Mouse (Mus musculus): ENCODE results near the gene Cs.

The Cs gene

DNA sequence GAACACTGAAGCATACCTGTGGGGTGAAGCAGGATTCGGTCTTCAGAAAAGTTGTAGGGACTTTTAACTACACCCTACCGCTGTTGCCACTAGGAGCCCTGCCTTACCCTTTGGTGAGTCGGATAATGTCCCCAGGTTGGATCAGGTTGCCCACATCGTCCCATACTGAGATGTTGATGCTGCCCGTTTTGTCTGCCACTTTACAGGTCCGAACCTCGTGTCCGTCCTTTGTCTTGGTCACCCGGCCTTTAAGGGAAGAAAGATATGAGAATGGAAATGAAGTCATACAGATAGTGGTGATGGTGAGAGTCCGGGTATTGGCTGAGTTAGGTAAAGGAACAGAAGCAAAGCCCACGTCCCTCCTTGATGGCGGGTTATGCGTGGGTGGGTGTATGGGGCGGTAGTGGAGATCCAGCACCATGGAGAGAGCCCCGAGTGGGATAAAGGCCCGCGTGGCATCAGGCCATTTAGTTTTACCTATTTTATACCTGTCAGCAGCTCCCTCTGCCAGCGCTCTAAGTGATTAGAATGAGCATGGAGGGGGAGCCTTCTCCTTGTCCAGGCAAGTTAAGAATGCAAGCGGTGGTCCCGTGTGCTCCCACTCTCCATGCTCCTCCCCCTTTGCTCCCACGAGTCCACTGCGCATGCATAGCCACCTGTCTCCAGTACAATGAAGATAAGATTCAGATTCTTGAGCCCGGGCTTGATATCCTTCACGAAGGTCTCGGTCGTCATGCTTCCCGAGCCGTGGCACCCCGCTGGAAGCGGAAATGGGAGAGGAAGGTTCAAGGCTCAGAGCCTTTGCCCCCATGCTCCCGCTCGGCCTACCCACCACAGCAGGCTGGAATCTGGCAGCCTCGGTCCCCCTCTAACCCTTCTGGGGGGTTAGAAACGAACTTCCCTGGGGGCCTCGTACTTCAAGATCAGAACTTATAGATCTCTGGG lies 71.3 kb downstream of the Cs start:
- DNase-seq (ENCODE audit: low spot score in 2 of 2), result peak in 1 of 2 experiments; percentile 13

DNA sequence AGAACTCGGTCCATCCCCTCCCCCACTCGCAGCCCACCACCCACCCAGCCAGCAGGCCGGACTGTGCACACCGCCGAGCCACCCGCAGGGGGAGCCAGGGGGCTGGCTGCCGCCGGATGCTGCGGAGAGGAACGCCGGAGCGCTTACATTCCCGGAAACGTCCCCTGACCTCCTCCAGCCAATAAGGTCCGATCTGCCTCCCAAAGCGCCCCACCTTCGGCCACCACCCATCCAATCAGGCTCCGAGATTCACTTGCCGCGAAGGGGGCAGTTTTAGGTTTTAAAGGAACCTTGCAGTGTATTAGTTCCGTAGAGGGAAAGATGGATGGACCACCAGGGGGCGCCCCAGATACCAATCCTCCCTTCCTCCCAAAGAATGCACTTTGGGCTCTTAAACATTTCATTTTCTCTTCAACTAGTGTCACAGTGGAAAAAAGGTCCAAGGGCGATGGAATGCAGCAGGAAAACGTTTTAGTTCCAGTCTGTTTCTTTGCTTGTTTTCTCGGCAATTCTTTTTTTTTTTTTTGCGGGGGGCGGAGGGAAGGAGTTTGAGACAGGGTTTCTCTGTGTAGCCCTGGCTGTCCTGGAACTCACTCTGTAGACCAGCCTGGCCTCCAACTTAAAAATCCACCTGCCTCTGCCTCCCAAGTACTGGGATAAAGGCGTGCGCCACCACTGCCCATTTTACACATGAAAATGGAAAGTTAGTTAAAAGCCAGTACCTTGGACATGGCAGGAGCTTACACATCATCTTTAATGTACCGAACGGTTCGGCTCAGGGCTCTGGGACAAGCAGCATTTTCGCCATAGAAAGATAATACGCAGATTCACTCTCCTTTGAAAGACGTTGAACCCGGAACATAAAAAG lies 72.4 kb downstream of the Cs start:
- peak; percentile 93 to 95 for DNase-seq (ENCODE audit: low spot score in 2 of 2)

GRCm38 (mm10) chr10:128410560-128410845 lies 73.0 kb downstream of the Cs start:
- DNase-seq (ENCODE audit: low spot score in 2 of 2), result no peak

DNA sequence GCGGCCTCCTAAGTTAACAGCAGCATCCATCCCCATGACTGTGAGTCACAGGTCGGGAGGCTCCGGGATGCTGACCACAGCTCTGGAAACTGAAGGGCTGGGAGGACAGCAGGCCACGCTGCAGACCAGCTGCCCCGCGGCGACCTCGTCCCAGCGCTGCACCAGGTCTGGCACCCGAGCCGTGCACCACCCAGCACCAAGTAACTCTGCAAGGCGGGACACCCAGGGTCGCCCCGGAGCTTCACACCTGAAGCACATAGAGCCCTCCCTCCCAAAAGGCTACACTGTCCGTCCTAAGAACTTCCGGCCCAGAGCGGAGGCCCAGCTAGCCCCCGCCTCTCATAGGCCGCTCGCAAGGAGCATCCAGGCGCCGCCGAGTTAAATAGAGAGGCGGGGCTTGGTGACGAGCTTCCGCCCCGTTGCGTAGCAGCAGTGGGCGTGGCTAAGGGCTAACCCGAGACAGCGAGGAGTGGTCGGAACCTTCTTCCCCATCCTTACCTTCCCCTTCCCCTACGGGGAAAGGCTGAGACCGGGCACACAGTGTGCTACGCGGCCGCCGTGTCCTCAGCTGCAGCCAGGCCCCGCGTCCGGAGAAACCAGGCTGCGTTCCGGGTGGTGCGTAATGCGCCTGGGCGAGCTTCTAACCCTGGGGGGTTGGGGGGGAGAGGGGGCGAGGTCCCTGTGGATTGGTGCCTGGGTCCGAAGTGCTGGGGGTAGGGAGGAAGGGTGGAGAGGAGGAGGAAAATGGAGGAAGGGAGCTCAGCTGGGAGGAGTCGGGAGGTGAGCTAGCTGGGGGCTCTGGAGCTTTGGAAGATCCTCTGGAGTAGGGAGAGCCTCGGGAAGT lies 73.9 kb downstream of the Cs start, which contains the start of the genes Nabp2 and Rnf41:
Gene Nabp2, minus strand, starts transcription at position 282 of the 844 bp plus-strand sequence.
Gene Rnf41, plus strand, starts transcription at position 447 of the 844 bp plus-strand sequence.
- peak; percentile 94 to 96 for DNase-seq (ENCODE audit: low spot score in 2 of 2)

- DNase-seq (ENCODE audit: low spot score in 2 of 2), result no peak
These were observed 74.5 kb downstream of the Cs start for GRCm38 (mm10) chr10:128412055-128412381.

Measured in spleen, postnatal 14 days (tissue).